Mouse (Mus musculus): ENCODE measurements at regions not wholly inside any gene's neighbourhood (a gene's known extent, or its start where the extent isn't known, plus 50 kb on each side); places are given as distances from the start of the nearest gene placed in this dataset.
"Not testable (repeated sequence)": the region's sequence is repeated elsewhere in the genome, so short reads cannot be mapped to it uniquely, and the experiment has no call there.

DNA sequence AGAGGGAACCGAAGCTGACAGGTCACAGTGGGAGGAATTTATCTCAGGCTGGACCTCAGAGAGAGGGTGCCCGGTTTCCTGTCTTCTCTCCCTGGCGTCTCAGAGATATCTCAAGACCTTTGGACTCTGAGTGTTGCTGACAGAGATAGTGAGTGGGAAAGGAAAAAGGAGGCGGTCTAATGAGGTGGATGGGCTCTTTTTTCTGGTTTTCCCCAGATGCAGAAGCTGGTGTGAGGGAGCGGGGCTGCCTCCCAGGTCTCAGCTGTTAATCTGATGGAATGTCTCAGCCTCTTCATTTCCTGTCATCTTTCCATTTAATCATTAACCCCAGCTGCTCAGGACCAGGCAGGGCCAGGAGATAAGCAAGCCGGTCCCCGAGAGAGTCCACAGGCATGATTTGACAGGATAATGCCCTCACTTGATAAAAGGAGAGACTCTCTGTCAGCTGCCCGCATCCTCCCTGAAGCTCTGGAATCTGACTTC is 89.5 kb downstream of the Phlda1 start:
- Histone ChIP-seq H3K27ac (ENCODE audit: low read length) (no peak overlapping the region), H3K4me2 (replicated peaks; ENCODE audit: low read depth, low read length) (0 out of 2 replicates have a peak overlapping the region, but pooled peaks have one; percentile 12), H3K27me3 (replicated peaks; ENCODE audit: insufficient read depth, low read length) (no peaks in the 10 kb centered on the region), H3K9ac (replicated peaks; ENCODE audit: low read depth) (no peak overlapping the region), H3K4me3 (ENCODE audit: low read depth, low read length) (no peak overlapping the region), H3K4me1 (ENCODE audit: insufficient read depth, low read depth, low read length) (peaks cover 7% of the 10 kb centered on the region; the same call in 1 of the 2 replicates), H3K36me3 (ENCODE audit: insufficient read depth, low read length) (no peaks in the 10 kb centered on the region), H3K9me3 (ENCODE audit: low read length) (no peaks in the 10 kb centered on the region)
- peak; percentile 59 for ATAC-seq
- 24% methylated on average over 8 of the region's 8 CpGs for WGBS
- peak; percentile 29; the same call in 1 of the 2 replicates for TF ChIP-seq EP300 (IDR thresholded peaks at IDR 0.05)
- TF ChIP-seq CTCF (IDR thresholded peaks at IDR 0.05) = no peak
- peak; percentile 66 for DNase-seq (ENCODE audit: low spot score)

DNA sequence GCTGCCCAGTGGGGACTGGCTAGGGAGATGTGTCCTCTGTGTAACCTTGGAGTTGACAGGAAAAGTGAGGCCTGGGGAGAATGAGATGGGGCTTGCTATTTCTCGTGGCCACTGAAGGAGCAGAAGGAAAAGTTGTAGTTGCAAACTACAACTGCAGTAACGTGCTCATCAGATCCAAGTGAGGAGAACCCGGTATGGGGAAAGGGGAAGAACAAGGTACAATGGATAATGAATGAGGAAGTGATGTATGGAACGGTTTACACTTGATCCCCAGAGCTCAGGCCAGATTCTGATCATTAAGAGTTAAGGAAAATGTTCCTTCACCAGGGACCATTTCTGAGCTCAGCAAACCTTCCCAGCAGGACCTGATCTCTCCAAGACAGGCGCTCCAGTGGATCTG is 92.6 kb downstream of the Phlda1 start:
- Histone ChIP-seq H3K9ac (replicated peaks; ENCODE audit: low read depth) (no peak overlapping the region), H3K4me3 (ENCODE audit: low read depth, low read length) (no peak overlapping the region), H3K4me1 (ENCODE audit: insufficient read depth, low read depth, low read length) (peaks cover 11% of the 10 kb centered on the region; the same call in 1 of the 2 replicates), H3K36me3 (ENCODE audit: insufficient read depth, low read length) (no peaks in the 10 kb centered on the region), H3K9me3 (ENCODE audit: low read length) (no peaks in the 10 kb centered on the region), H3K4me2 (replicated peaks; ENCODE audit: low read depth, low read length) (no peak overlapping the region), H3K27me3 (replicated peaks; ENCODE audit: insufficient read depth, low read length) (no peaks in the 10 kb centered on the region), H3K27ac (ENCODE audit: low read length) (no peak overlapping the region)
- ATAC-seq = no peak
- 84% methylated on average over 5 of the region's 5 CpGs for WGBS
- DNase-seq (ENCODE audit: low spot score) = no peak
- no peak for TF ChIP-seq CTCF (IDR thresholded peaks at IDR 0.05)
- TF ChIP-seq EP300 (IDR thresholded peaks at IDR 0.05) = no peak

DNA sequence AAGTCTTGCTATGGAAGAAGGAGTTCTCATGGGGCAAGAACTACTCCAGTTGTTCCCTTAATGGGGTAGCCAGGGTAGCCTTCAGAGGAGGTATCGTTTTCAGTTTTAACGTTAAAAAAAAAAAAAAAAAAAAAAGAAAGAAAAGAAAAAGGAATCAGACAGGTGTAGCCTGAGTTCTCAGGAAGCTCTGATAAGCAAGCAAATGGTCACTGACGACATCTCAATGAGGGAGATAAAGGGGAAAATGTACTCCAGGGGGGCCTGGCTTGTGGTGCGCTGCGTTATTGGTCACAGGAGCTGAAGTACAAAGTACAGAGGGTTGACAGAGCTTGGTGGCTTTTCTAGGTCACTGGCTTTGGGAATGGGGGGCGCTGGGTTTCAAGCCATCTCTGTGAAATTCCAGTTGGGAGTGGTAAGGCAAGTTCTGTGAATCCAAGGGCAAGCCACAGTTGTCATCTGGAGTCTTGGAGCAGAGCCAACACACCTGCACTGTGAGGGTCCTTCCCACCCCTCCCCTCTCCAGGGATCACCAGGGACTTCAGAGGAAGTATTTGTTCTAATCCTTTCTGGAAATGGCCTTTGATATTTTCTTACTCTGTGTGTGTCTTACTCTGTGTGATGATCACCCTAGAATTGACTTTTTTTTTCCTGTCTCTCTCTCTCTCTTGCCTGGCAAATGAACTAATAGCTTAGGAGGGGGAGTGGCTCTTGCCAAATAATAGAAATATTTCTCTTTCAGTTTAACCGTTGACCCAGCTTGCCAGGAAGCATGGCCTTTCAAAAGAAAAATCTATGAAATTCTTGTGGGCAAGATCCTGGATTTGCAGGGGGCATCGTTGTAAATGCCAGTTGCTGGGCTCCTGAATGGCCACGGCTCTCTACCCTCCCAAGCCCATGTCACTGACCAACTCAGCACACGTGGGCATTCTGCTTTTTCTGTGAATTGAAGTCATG is 93.5 kb downstream of the Phlda1 start:
- Histone ChIP-seq H3K9ac (replicated peaks; ENCODE audit: low read depth) (no peak overlapping the region), H3K36me3 (ENCODE audit: insufficient read depth, low read length) (no peaks in the 10 kb centered on the region), H3K4me2 (replicated peaks; ENCODE audit: low read depth, low read length) (no peak overlapping the region), H3K4me3 (ENCODE audit: low read depth, low read length) (no peak overlapping the region), H3K4me1 (ENCODE audit: insufficient read depth, low read depth, low read length) (peaks cover 11% of the 10 kb centered on the region; the same call in 1 of the 2 replicates), H3K27ac (ENCODE audit: low read length) (peak overlapping the region; percentile 40), H3K27me3 (replicated peaks; ENCODE audit: insufficient read depth, low read length) (no peaks in the 10 kb centered on the region), H3K9me3 (ENCODE audit: low read length) (no peaks in the 10 kb centered on the region)
- WGBS = 38% methylated on average over 10 of the region's 10 CpGs
- DNase-seq (ENCODE audit: low spot score) (peak; percentile 48), ATAC-seq (no peak)
- no peak for TF ChIP-seq EP300 (IDR thresholded peaks at IDR 0.05)
- TF ChIP-seq CTCF (IDR thresholded peaks at IDR 0.05) = no peak

DNA sequence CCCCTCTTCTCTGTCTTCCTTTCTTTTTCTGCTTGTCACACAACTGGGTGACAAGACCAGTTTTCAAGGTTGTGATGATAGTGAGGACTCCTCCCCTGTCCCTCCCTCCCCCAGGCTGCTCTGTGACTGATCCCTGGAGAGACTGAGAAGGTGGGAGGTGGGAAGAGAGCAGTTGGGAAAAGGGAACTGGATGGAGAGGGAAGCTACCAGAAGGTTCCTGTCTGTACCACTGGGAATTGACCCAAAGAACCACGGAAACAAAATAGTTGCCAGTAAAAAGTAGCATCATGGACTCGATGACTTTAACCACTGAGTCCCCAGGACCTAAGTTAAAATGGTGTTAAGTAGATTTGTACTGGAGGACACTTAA is 94.2 kb downstream of the Phlda1 start:
- TF ChIP-seq CTCF (IDR thresholded peaks at IDR 0.05) (no peak), EP300 (IDR thresholded peaks at IDR 0.05) (no peak)
- no peak overlapping the region for H3K4me2 ChIP-seq (replicated peaks; ENCODE audit: low read depth, low read length)
- ATAC-seq = peak; percentile 74

DNA sequence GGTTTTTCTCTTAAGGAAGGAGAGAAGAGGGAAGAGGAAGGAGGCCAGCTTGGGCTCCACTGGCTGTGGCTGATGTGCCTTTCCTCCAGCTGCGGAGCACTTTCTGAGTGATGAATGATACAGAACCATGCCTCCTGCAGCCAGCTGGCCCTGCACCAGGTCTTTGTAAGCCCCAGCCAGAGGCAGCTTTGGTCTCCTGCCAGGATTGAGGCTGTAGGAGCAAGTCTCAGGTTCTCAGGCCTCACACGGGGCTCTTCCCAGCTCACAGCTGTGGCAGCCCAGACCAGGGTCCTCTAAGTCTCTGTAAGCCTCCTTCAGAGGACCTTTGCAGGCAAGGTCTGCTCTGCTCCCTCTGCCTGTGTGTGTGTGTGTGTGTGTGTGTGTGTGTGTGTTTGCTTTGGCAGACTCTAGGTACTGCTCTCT is 94.6 kb downstream of the Phlda1 start:
- Histone ChIP-seq H3K9ac (replicated peaks; ENCODE audit: low read depth) (no peak overlapping the region), H3K9me3 (ENCODE audit: low read length) (no peaks in the 10 kb centered on the region), H3K4me3 (ENCODE audit: low read depth, low read length) (no peak overlapping the region), H3K4me1 (ENCODE audit: insufficient read depth, low read depth, low read length) (peaks cover 11% of the 10 kb centered on the region; the same call in 1 of the 2 replicates), H3K27me3 (replicated peaks; ENCODE audit: insufficient read depth, low read length) (no peaks in the 10 kb centered on the region), H3K27ac (ENCODE audit: low read length) (peak overlapping the region; percentile 40; the same call in 1 of the 2 replicates), H3K4me2 (replicated peaks; ENCODE audit: low read depth, low read length) (no peak overlapping the region), H3K36me3 (ENCODE audit: insufficient read depth, low read length) (no peaks in the 10 kb centered on the region)
- TF ChIP-seq EP300 (IDR thresholded peaks at IDR 0.05) (peak; percentile 70), CTCF (IDR thresholded peaks at IDR 0.05) (0 out of 2 replicates have a peak, but pooled peaks have one; percentile 4)
- WGBS = 0% methylated on average over 2 of the region's 2 CpGs
- DNase-seq (ENCODE audit: low spot score) (peak; percentile 89), ATAC-seq (peak; percentile 89)

More for the DNA sequence above, 94.2 kb downstream of the Phlda1 start:
- Histone ChIP-seq H3K9ac (replicated peaks; ENCODE audit: low read depth) (no peak overlapping the region), H3K4me1 (ENCODE audit: insufficient read depth, low read depth, low read length) (peaks cover 11% of the 10 kb centered on the region; the same call in 1 of the 2 replicates), H3K27ac (ENCODE audit: low read length) (peak overlapping the region; percentile 40; the same call in 1 of the 2 replicates), H3K36me3 (ENCODE audit: insufficient read depth, low read length) (no peaks in the 10 kb centered on the region), H3K9me3 (ENCODE audit: low read length) (no peaks in the 10 kb centered on the region), H3K27me3 (replicated peaks; ENCODE audit: insufficient read depth, low read length) (no peaks in the 10 kb centered on the region), H3K4me3 (ENCODE audit: low read depth, low read length) (no peak overlapping the region)
- DNase-seq (ENCODE audit: low spot score) = peak; percentile 73
- 4% methylated on average over 2 of the region's 2 CpGs for WGBS

DNA sequence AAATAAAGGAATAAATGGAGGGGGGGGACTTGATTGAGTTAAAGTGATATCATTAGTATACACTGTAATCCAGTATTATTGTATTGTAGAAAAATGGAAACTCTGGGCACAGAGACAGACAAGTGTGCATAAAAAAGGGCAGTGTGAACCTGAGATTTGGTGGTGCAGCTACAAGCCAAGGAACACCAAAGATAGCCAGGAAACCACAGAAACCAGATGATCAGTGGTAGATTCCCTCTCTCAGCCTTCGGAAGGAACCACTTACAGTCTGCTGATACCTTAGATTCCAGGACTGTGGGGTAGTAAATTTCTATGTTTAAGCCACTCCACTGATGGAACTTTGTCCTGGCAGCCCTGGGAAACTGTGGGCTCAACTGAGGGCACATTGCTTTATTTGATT is 97.1 kb downstream of the Phlda1 start:
- no peak overlapping the region for H3K4me2 ChIP-seq (replicated peaks; ENCODE audit: low read depth, low read length)
- no peak overlapping the region for H3K9ac ChIP-seq (replicated peaks; ENCODE audit: low read depth)
- no peaks in the 10 kb centered on the region for H3K9me3 ChIP-seq (ENCODE audit: low read length)
- H3K27ac ChIP-seq (ENCODE audit: low read length) = no peak overlapping the region
- H3K4me1 ChIP-seq (ENCODE audit: insufficient read depth, low read depth, low read length) = peaks cover 11% of the 10 kb centered on the region; the same call in 1 of the 2 replicates
- 100% methylated on average over 1 of the region's 1 CpGs for WGBS
- no peak for TF ChIP-seq CTCF (IDR thresholded peaks at IDR 0.05)
- no peak for TF ChIP-seq EP300 (IDR thresholded peaks at IDR 0.05)
- ATAC-seq = no peak
- no peak overlapping the region for H3K4me3 ChIP-seq (ENCODE audit: low read depth, low read length)
- no peaks in the 10 kb centered on the region for H3K27me3 ChIP-seq (replicated peaks; ENCODE audit: insufficient read depth, low read length)
- no peaks in the 10 kb centered on the region for H3K36me3 ChIP-seq (ENCODE audit: insufficient read depth, low read length)
- DNase-seq (ENCODE audit: low spot score) = no peak

DNA sequence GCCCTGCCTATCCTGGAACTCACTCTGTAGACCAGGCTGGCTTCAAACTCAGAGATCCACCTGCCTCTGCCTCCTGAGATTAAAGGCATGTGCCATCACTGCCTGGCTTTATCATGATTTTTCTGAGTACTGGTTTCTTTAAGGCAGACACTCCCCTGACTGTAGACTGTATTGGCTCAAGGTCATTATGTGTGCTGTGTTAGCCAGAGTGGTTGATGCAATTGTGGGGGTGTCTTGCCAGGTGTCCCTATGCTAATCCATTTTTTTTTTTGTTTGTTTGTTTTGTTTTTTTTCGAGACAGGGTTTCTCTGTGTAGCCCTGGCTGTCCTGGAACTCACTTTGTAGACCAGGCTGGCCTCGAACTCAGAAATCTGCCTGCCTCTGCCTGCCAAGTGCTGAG is 101.3 kb downstream of the Phlda1 start:
- WGBS = 73% methylated on average over 2 of the region's 2 CpGs
- H3K27me3 ChIP-seq (replicated peaks; ENCODE audit: insufficient read depth, low read length); H3K36me3 ChIP-seq (ENCODE audit: insufficient read depth, low read length); H3K4me3 ChIP-seq (ENCODE audit: low read depth, low read length); H3K4me1 ChIP-seq (ENCODE audit: insufficient read depth, low read depth, low read length); H3K4me2 ChIP-seq (replicated peaks; ENCODE audit: low read depth, low read length); ATAC-seq; H3K9me3 ChIP-seq (ENCODE audit: low read length); H3K27ac ChIP-seq (ENCODE audit: low read length); H3K9ac ChIP-seq (replicated peaks; ENCODE audit: low read depth); DNase-seq (ENCODE audit: low spot score): not testable (repeated sequence)

Measured in lung, postnatal 0 days (tissue).